In the genomic region with DNA sequence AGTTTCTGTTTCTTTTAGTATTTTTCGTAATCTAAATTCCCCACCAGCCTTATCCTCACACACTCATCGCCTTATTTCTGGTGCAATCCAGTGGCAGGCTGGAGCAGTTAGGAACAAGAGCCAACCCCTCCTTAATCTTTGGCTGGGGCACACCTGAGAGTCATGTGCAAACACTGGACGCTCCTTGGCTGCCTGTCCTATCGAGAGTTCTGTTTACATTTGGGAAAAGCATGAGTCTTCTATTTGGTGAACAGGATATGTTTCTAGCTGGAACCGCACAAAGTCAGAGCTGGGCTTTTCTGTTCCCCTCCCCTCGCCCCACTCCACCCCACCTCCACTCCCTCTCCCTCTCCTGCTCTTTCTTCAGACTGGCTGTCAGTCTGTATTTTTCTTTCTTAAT, we compare ENCODE assay signal across 11 mouse cellular contexts. TPM values are rescaled to one million over a fixed set of nuclear protein-coding genes. Genes with fewer than 3 reads are reported as not detected.
DNase-seq lines count a peak whose midpoint lies in the region; ATAC-seq lines count a peak whose summit lies in the region.
"Had no signal": no experiment of that assay in that cellular context is flagged by ENCODE, and none has a peak within 500 bp of the region (broad histone marks: within the 10 kb centered on the region; RNA-seq: fewer than 3 reads in every experiment).

No protein-coding gene starts in this region.

- 0 out of 2 replicates have a peak overlapping the region, but pooled peaks have one; percentile 0 for H3K27ac ChIP-seq in heart, embryonic 13.5 days (replicated peaks)
- H3K27ac ChIP-seq in stomach, embryonic 16.5 days (ENCODE audit: low read length), result peak overlapping the region; percentile 87
- H3K27ac ChIP-seq in hindbrain, embryonic 10.5 days, result no peak overlapping the region
- H3K27ac ChIP-seq in forebrain, embryonic 16.5 days (ENCODE audit: low read length), result no peak overlapping the region
- H3K27ac ChIP-seq: forebrain, embryonic 15.5 days had no signal

- no peak overlapping the region for H3K9ac ChIP-seq in heart, embryonic 13.5 days
- peak overlapping the region; percentile 39; the same call in 1 of the 2 replicates for H3K9ac ChIP-seq in stomach, embryonic 16.5 days (ENCODE audit: low read length)
- H3K9ac ChIP-seq in forebrain, embryonic 16.5 days (replicated peaks; ENCODE audit: low read depth, low read length), result no peak overlapping the region
- H3K9ac ChIP-seq: forebrain, embryonic 15.5 days had no signal

- no peak for ATAC-seq in heart, embryonic 13.5 days (ENCODE audit: extremely low read depth, insufficient number of reproducible peaks, low FRiP score, low TSS enrichment)
- ATAC-seq in stomach, embryonic 16.5 days (ENCODE audit: insufficient read depth, low FRiP score), result peak; percentile 92
- no peak for ATAC-seq in forebrain, embryonic 16.5 days
- ATAC-seq: forebrain, embryonic 15.5 days had no signal

- H3K9me3 ChIP-seq in heart, embryonic 13.5 days, result no peaks in the 10 kb centered on the region
- no peaks in the 10 kb centered on the region for H3K9me3 ChIP-seq in stomach, embryonic 16.5 days (replicated peaks; ENCODE audit: control insufficient read depth, low read length)
- H3K9me3 ChIP-seq in hindbrain, embryonic 10.5 days, result no peaks in the 10 kb centered on the region
- no peaks in the 10 kb centered on the region for H3K9me3 ChIP-seq in forebrain, embryonic 16.5 days (ENCODE audit: control insufficient read depth, low read length)
- H3K9me3 ChIP-seq: forebrain, embryonic 15.5 days had no signal

- peaks cover 62% of the 10 kb centered on the region for H3K4me1 ChIP-seq in heart, embryonic 13.5 days
- H3K4me1 ChIP-seq in stomach, embryonic 16.5 days (ENCODE audit: control insufficient read depth, insufficient read depth, low read length), result peaks cover 41% of the 10 kb centered on the region
- no peaks in the 10 kb centered on the region; the same call in 1 of the 2 replicates for H3K4me1 ChIP-seq in hindbrain, embryonic 10.5 days (replicated peaks)
- no peaks in the 10 kb centered on the region for H3K4me1 ChIP-seq in forebrain, embryonic 16.5 days (replicated peaks; ENCODE audit: control insufficient read depth, insufficient read depth, low read length)
- H3K4me1 ChIP-seq: forebrain, embryonic 15.5 days had no signal

- peak overlapping the region; percentile 1; the same call in 1 of the 2 replicates for H3K4me2 ChIP-seq in heart, embryonic 13.5 days
- peak overlapping the region; percentile 34 for H3K4me2 ChIP-seq in stomach, embryonic 16.5 days (ENCODE audit: low read depth, low read length)
- no peak overlapping the region for H3K4me2 ChIP-seq in forebrain, embryonic 16.5 days (ENCODE audit: low read length)
- H3K4me2 ChIP-seq: forebrain, embryonic 15.5 days had no signal

- 41% methylated on average over 6 of the region's 6 CpGs for WGBS in heart, embryonic 13.5 days
- WGBS in stomach, embryonic 16.5 days, result 28% methylated on average over 6 of the region's 6 CpGs
- WGBS in hindbrain, embryonic 10.5 days, result 80% methylated on average over 6 of the region's 6 CpGs
- WGBS in forebrain, embryonic 16.5 days, result 86% methylated on average over 6 of the region's 6 CpGs

- H3K4me3 ChIP-seq in heart, embryonic 13.5 days, result no peak overlapping the region
- H3K4me3 ChIP-seq in stomach, embryonic 16.5 days (replicated peaks; ENCODE audit: low read length), result no peak overlapping the region
- H3K4me3 ChIP-seq in hindbrain, embryonic 10.5 days, result no peak overlapping the region
- H3K4me3 ChIP-seq in forebrain, embryonic 16.5 days (replicated peaks; ENCODE audit: low read length), result no peak overlapping the region
- H3K4me3 ChIP-seq: forebrain, embryonic 15.5 days had no signal

- H3K36me3 ChIP-seq in heart, embryonic 13.5 days, result no peaks in the 10 kb centered on the region
- H3K36me3 ChIP-seq in stomach, embryonic 16.5 days (ENCODE audit: control insufficient read depth, insufficient read depth, low read length), result no peaks in the 10 kb centered on the region
- H3K36me3 ChIP-seq in hindbrain, embryonic 10.5 days, result no peaks in the 10 kb centered on the region
- no peaks in the 10 kb centered on the region for H3K36me3 ChIP-seq in forebrain, embryonic 16.5 days (ENCODE audit: control insufficient read depth, insufficient read depth)
- H3K36me3 ChIP-seq: forebrain, embryonic 15.5 days had no signal

- peak; percentile 32 to 42 for DNase-seq in kidney, postnatal 36 days
- DNase-seq in kidney, adult 18-20 months, result no peak
- DNase-seq in lung, adult 18-20 months, result peak; percentile 84 to 89
- no peak for DNase-seq in hindbrain, embryonic 10.5 days (ENCODE audit: low spot score)
- DNase-seq: cerebellum, adult 18-20 months; liver; right cerebral cortex, postnatal 4 days had no signal

- no peaks in the 10 kb centered on the region for H3K27me3 ChIP-seq in heart, embryonic 13.5 days (replicated peaks)
- no peaks in the 10 kb centered on the region for H3K27me3 ChIP-seq in stomach, embryonic 16.5 days (ENCODE audit: control insufficient read depth, insufficient read depth, low read length)
- H3K27me3 ChIP-seq in hindbrain, embryonic 10.5 days (ENCODE audit: insufficient read depth, poor library complexity, severe bottlenecking), result no peaks in the 10 kb centered on the region
- no peaks in the 10 kb centered on the region for H3K27me3 ChIP-seq in forebrain, embryonic 16.5 days (replicated peaks; ENCODE audit: control insufficient read depth, insufficient read depth, low read length)
- H3K27me3 ChIP-seq: forebrain, embryonic 15.5 days had no signal

RNA-seq across cellular contexts. Expression of a gene that starts 22.5 kb away (rescaled TPM):
- 2.4 and 2.7 TPM in 2 replicates for polyA plus RNA-seq in heart, embryonic 13.5 days (2015; fragmentation: Nextera tagmentation; extraction: Ambion mirVana)
- 2.6 and 2.7 TPM in 2 replicates for polyA plus RNA-seq in stomach, embryonic 16.5 days (2015; fragmentation: Nextera tagmentation; extraction: Ambion mirVana)
- polyA plus RNA-seq in hindbrain, embryonic 10.5 days (2016; fragmentation: Nextera tagmentation; extraction: Ambion mirVana), result 0.46 and 0.55 TPM in 2 replicates
- 0.80 and 0.84 TPM in 2 replicates for polyA plus RNA-seq in forebrain, embryonic 16.5 days (2015; fragmentation: Nextera tagmentation; extraction: Ambion mirVana)

RNA-seq across cellular contexts. Expression of a gene that starts 49.3 kb away (rescaled TPM):
- 33.3 and 39.3 TPM in 2 replicates for polyA plus RNA-seq in heart, embryonic 13.5 days (2015; fragmentation: Nextera tagmentation; extraction: Ambion mirVana)
- 41.3 and 42.7 TPM in 2 replicates for polyA plus RNA-seq in stomach, embryonic 16.5 days (2015; fragmentation: Nextera tagmentation; extraction: Ambion mirVana)
- 31.7 and 33.0 TPM in 2 replicates for polyA plus RNA-seq in hindbrain, embryonic 10.5 days (2016; fragmentation: Nextera tagmentation; extraction: Ambion mirVana)
- polyA plus RNA-seq in forebrain, embryonic 16.5 days (2015; fragmentation: Nextera tagmentation; extraction: Ambion mirVana), result 23.9 and 24.3 TPM in 2 replicates

Comparison
In these comparisons a context has a peak if more than half of its experiments do, and no peak if none do; other contexts are left out.
1. DNase-seq: peak in kidney, postnatal 36 days (2 of 2) and lung, adult 18-20 months (2 of 2); none in kidney, adult 18-20 months (single experiment) and hindbrain, embryonic 10.5 days (single experiment).
2. H3K27ac ChIP-seq: peak in heart, embryonic 13.5 days (single experiment) and stomach, embryonic 16.5 days (single experiment); none in hindbrain, embryonic 10.5 days (single experiment) and forebrain, embryonic 16.5 days (single experiment).